Mouse (Mus musculus) midbrain, embryonic 16.5 days (tissue): ENCODE data around the gene Rxfp1. TPM values are rescaled to one million over a fixed set of nuclear protein-coding genes. Genes with fewer than 3 reads are reported as not detected.

ENCODE experiments used
- polyA plus RNA-seq: library from polyadenylated mRNA; unstranded; fragments of >200 nt; fragmentation: Nextera tagmentation; extraction: Ambion mirVana; gene quantifications from 2 replicates; pipeline ENCODE4 v1.2.1, GENCODE M21; 2015

Rxfp1 gene
- polyA plus RNA-seq, 1 experiment from 2014 or later: 0.14 TPM

Other genes with a start within 250 kb of the Rxfp1 start
- gene Fnip2, start 170.1 kb downstream of the Rxfp1 start, polyA plus RNA-seq: 6.4 and 6.9 TPM in 2 replicates
- gene Ppid, start 146.5 kb downstream of the Rxfp1 start, polyA plus RNA-seq: 148 and 157 TPM in 2 replicates
- 5.3 and 6.4 TPM in 2 replicates for gene 4930579G24Rik, start 108.8 kb downstream of the Rxfp1 start, polyA plus RNA-seq
- 39.4 and 40.8 TPM in 2 replicates for gene Etfdh, start 108.4 kb downstream of the Rxfp1 start, polyA plus RNA-seq
- gene Tmem144, start 114.9 kb upstream of the Rxfp1 start, polyA plus RNA-seq: 1.2 and 1.3 TPM in 2 replicates
- gene Fam198b, start 146.7 kb upstream of the Rxfp1 start, polyA plus RNA-seq: 0.59 and 0.80 TPM in 2 replicates